27 mouse cellular contexts compared by ENCODE assay signal in genomic region chr5:33682963-33683362, GRCm38 (mm10). TPM values are rescaled to one million over a fixed set of nuclear protein-coding genes. Genes with fewer than 3 reads are reported as not detected.
"Had no signal": no experiment of that assay in that cellular context is flagged by ENCODE, and none has a peak within 500 bp of the region (broad histone marks: within the 10 kb centered on the region; RNA-seq: fewer than 3 reads in every experiment).

No protein-coding gene starts in this region.

- H3K36me3 ChIP-seq: heart, embryonic 10.5 days; heart, embryonic 12.5 days; hindbrain, embryonic 10.5 days; hindbrain, embryonic 12.5 days; hindbrain, embryonic 15.5 days; kidney, embryonic 15.5 days; limb, embryonic 10.5 days; limb, embryonic 12.5 days; liver, embryonic 13.5 days had no signal

- H3K4me2 ChIP-seq: heart, embryonic 12.5 days; hindbrain, embryonic 12.5 days; hindbrain, embryonic 15.5 days; kidney, embryonic 15.5 days; limb, embryonic 12.5 days; liver, embryonic 11.5 days; liver, embryonic 13.5 days had no signal

- H3K4me1 ChIP-seq: hindbrain, embryonic 15.5 days had no signal

- H3K27me3 ChIP-seq: heart, embryonic 12.5 days; kidney, embryonic 15.5 days; limb, embryonic 12.5 days; liver, embryonic 13.5 days had no signal

- H3K9me3 ChIP-seq: heart, embryonic 10.5 days; heart, embryonic 12.5 days; hindbrain, embryonic 10.5 days; hindbrain, embryonic 12.5 days; hindbrain, embryonic 15.5 days; kidney, embryonic 15.5 days; limb, embryonic 10.5 days; limb, embryonic 12.5 days; liver, embryonic 13.5 days had no signal

- DNase-seq: gastrocnemius, adult 2 months; gastrocnemius, postnatal 10 days; gastrocnemius, postnatal 25 days; heart, adult 18-20 months; heart, postnatal 10 days; heart, postnatal 4 days; kidney, adult 11 months; kidney, adult 2 months; kidney, adult 9 months; kidney, postnatal 14 days; kidney, postnatal 36 days; layer of hippocampus, adult 9-11 months; liver; liver, embryonic 13.5 days had no signal

- H3K9ac ChIP-seq: heart, embryonic 12.5 days; hindbrain, embryonic 12.5 days; hindbrain, embryonic 15.5 days; kidney, embryonic 15.5 days; limb, embryonic 12.5 days; liver, embryonic 13.5 days had no signal

- H3K4me3 ChIP-seq: gastrocnemius, adult 2 months; heart, embryonic 10.5 days; heart, embryonic 12.5 days; hindbrain, embryonic 10.5 days; hindbrain, embryonic 12.5 days; hindbrain, embryonic 15.5 days; kidney, embryonic 15.5 days; left cerebral cortex, adult 2 months; limb, embryonic 10.5 days; limb, embryonic 12.5 days; liver, embryonic 13.5 days had no signal

- H3K27ac ChIP-seq: gastrocnemius, adult 2 months; hindbrain, embryonic 10.5 days; hindbrain, embryonic 12.5 days; hindbrain, embryonic 15.5 days; hindbrain, postnatal 0 days; kidney, embryonic 15.5 days; kidney, postnatal 0 days; left cerebral cortex, adult 2 months; limb, embryonic 10.5 days; limb, embryonic 12.5 days; liver, embryonic 13.5 days had no signal

- ATAC-seq: hindbrain, postnatal 0 days had no signal

RNA-seq across cellular contexts. Expression of gene Fgfr3, which starts 38.5 kb away (rescaled TPM):
- total RNA-seq: granulocyte monocyte progenitor cell, adult 5-6 weeks had no signal
